15 mouse cellular contexts compared by ENCODE assay signal in genomic region chr9:94431540-94431939, GRCm38 (mm10).
"Had no signal": no experiment of that assay in that cellular context is flagged by ENCODE, and none has a peak within 500 bp of the region (broad histone marks: within the 10 kb centered on the region; RNA-seq: fewer than 3 reads in every experiment).

No protein-coding gene starts in this region.

- ATAC-seq: intestine, postnatal 0 days; midbrain, embryonic 16.5 days had no signal

- H3K9me3 ChIP-seq: limb, embryonic 12.5 days; lung, embryonic 15.5 days; megakaryocyte, embryonic 14.5 days; midbrain, embryonic 12.5 days; neural tube, embryonic 13.5 days; stomach, embryonic 15.5 days had no signal

- H3K27ac ChIP-seq: layer of hippocampus, adult 2 months; limb, embryonic 12.5 days; lung, embryonic 15.5 days; midbrain, embryonic 12.5 days; neural tube, embryonic 13.5 days; stomach, embryonic 15.5 days had no signal

- H3K36me3 ChIP-seq: limb, embryonic 12.5 days; lung, embryonic 15.5 days; midbrain, embryonic 12.5 days; neural tube, embryonic 13.5 days; stomach, embryonic 15.5 days had no signal

- H3K27me3 ChIP-seq: limb, embryonic 12.5 days; lung, embryonic 15.5 days; megakaryocyte, embryonic 14.5 days; midbrain, embryonic 12.5 days; neural tube, embryonic 13.5 days; stomach, embryonic 15.5 days had no signal

- H3K4me1 ChIP-seq: limb, embryonic 12.5 days; lung, embryonic 15.5 days; midbrain, embryonic 12.5 days; stomach, embryonic 15.5 days had no signal

- H3K9ac ChIP-seq: limb, embryonic 12.5 days; lung, embryonic 15.5 days; midbrain, embryonic 12.5 days; neural tube, embryonic 13.5 days; stomach, embryonic 15.5 days had no signal

- H3K4me2 ChIP-seq: limb, embryonic 12.5 days; lung, embryonic 15.5 days; midbrain, embryonic 12.5 days; neural tube, embryonic 13.5 days; stomach, embryonic 15.5 days had no signal

- DNase-seq: kidney, postnatal 10 days; kidney, postnatal 4 days; lung, postnatal 14 days; right cerebral cortex, postnatal 14 days; thymus, adult 2 months; thymus, postnatal 25 days had no signal

- H3K4me3 ChIP-seq: layer of hippocampus, adult 2 months; limb, embryonic 12.5 days; lung, embryonic 15.5 days; megakaryocyte, embryonic 14.5 days; midbrain, embryonic 12.5 days; neural tube, embryonic 13.5 days; stomach, embryonic 15.5 days had no signal
